Mouse (Mus musculus) midbrain, postnatal 0 days (tissue): ENCODE results near the gene Hbp1. TPM values are rescaled to one million over a fixed set of nuclear protein-coding genes. Genes with fewer than 3 reads are reported as not detected.

ENCODE experiments used
- ATAC-seq: fragments of 200-750 bp; cut with Nextera tagmentation; 2 replicates; pipeline ENCODE4 v1.8.0; 2017; ENCODE audit warnings: moderate number of reproducible peaks, mild to moderate bottlenecking, moderate TSS enrichment, moderate library complexity; ENCODE audit not compliant: low FRiP score
- DNase-seq: peaks from one replicate; pipeline ENCODE4 v3.0.0-alpha.2; 2015; ENCODE audit warnings: low spot score
- H3K27ac ChIP-seq: fragments of 300-500 bp; sonication (generic); 2 replicates; pipeline ENCODE4 v1.5.1; 2014; ENCODE audit warnings: low read depth, mild to moderate bottlenecking, low read length, mixed read lengths
- H3K27me3 ChIP-seq: fragments of 300-500 bp; sonication (generic); 2 replicates; pipeline ENCODE4 v1.6.1; 2014; ENCODE audit warnings: low read length, control low read depth, mixed read lengths; ENCODE audit not compliant: insufficient read depth
- H3K36me3 ChIP-seq: fragments of 300-500 bp; sonication (generic); 2 replicates; pipeline ENCODE4 v1.6.1; 2014; ENCODE audit warnings: low read length, control low read depth, mixed read lengths; ENCODE audit not compliant: insufficient read depth
- H3K4me1 ChIP-seq: fragments of 300-500 bp; sonication (generic); 2 replicates; pipeline ENCODE4 v1.6.1; 2014; ENCODE audit warnings: mild to moderate bottlenecking, control low read depth, antibody characterized with exemption, low read length, mixed read lengths; ENCODE audit not compliant: insufficient read depth
- H3K4me2 ChIP-seq: fragments of 300-500 bp; sonication (generic); 2 replicates; pipeline ENCODE4 v1.6.1; 2014; ENCODE audit warnings: low read depth, mild to moderate bottlenecking, low read length, mixed read lengths; ENCODE audit not compliant: poor library complexity, severe bottlenecking
- H3K4me3 ChIP-seq: fragments of 300-500 bp; sonication (generic); 2 replicates; pipeline ENCODE4 v1.5.1; 2014; ENCODE audit warnings: low read depth, mild to moderate bottlenecking, low read length, moderate library complexity
- H3K9ac ChIP-seq: fragments of 300-500 bp; sonication (generic); replicated peaks from 2 replicates; pipeline ENCODE4 v1.6.1; 2014; ENCODE audit warnings: mild to moderate bottlenecking, low read length, moderate library complexity, mixed read lengths; ENCODE audit not compliant: poor library complexity, severe bottlenecking
- H3K9me3 ChIP-seq: fragments of 300-500 bp; sonication (generic); 2 replicates; pipeline ENCODE4 v1.6.1; 2016; ENCODE audit warnings: low read length, control low read depth
- CTCF ChIP-seq: IDR thresholded peaks from 2 replicates; pipeline ENCODE4 v1.5.1; 2016; ENCODE audit warnings: antibody characterized with exemption, mild to moderate bottlenecking
- WGBS: fragments of 180-500 bp; shearing (Covaris S2); extraction: QIAGEN DNeasy Blood & Tissue Kit; methylation state at CpG from one replicate; pipeline ENCODE4 v1.1.7; 2014; 5-methylcytosine and 5-hydroxymethylcytosine counted together
- polyA plus RNA-seq: library from polyadenylated mRNA; unstranded; fragments of >200 nt; fragmentation: Nextera tagmentation; extraction: Ambion mirVana; gene quantifications from 2 replicates; pipeline ENCODE4 v1.2.1, GENCODE M21; 2015
- total RNA-seq: library from RNA; depleted of rRNA; stranded (reverse); fragments of >200 nt; gene quantifications from 2 replicates; pipeline ENCODE4 v1.2.3, GENCODE M21; 2014

The Hbp1 gene
- total and polyA plus RNA-seq, 2 experiments from 2014 or later: 25.4 to 34.4 TPM

DNA sequence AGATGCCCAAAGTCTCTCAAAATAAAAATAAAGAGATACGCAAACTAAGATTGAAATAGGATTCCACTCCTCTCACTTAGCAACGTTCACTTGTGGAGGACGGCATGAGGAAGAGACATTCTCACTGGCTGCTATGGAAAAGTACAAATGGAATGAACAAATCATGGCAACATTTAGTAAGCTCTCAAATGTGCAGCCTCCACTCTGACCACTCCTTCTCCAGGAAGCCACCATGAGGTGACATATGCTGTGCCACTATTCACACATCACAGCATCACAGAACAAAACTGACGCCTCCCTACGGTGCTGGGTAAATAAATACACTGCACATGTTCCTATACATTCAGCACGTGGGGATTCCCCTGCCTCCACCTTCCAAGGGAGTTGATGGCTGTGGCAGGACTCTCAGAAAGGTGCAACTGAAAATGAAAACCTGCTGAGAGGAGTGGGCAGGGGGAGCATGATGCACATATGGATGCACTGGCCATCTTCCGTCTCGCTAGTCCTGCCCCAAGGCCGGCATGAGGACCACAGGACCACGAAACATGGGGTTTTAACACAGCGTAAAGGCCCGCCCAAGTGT is 27.4 kb upstream of the Hbp1 start:
- TF ChIP-seq CTCF: no peak
- Histone ChIP-seq H3K27me3 (no peaks in the 10 kb centered on the region), H3K27ac (no peak overlapping the region), H3K36me3 (peaks cover 3% of the 10 kb centered on the region; the same call in 1 of the 2 replicates), H3K4me1 (no peaks in the 10 kb centered on the region), H3K9ac (no peak overlapping the region), H3K4me2 (no peak overlapping the region), H3K4me3 (no peak overlapping the region), H3K9me3 (no peaks in the 10 kb centered on the region)
- WGBS: 71% methylated on average over 12 of the region's 12 CpGs
- ATAC-seq: no peak
- no peak for DNase-seq

DNA sequence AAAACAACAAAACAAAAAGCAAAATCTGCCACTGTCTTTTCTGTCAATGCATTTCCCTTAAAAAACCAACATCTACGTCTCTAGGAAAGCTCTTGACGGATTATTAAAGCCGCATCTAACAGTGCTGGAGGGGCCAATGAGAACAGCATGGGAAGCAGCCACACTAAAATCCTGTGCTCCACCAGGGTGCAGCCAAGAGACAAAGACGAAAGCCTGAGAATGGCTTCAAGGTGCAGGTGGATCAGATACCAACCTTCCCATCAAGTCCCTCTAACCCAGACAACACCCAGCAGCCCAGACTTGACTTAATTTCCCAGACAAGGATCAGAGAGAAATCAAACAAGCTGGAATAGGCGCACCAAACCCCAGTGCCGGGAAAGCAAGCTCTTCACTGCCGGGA is 26.2 kb upstream of the Hbp1 start:
- Histone ChIP-seq H3K4me3 (no peak overlapping the region), H3K4me1 (no peaks in the 10 kb centered on the region), H3K9ac (no peak overlapping the region), H3K9me3 (no peaks in the 10 kb centered on the region), H3K36me3 (peaks cover 3% of the 10 kb centered on the region; the same call in 1 of the 2 replicates), H3K4me2 (no peak overlapping the region), H3K27ac (no peak overlapping the region; the same call in 1 of the 2 replicates), H3K27me3 (no peaks in the 10 kb centered on the region)
- peak; percentile 75 for TF ChIP-seq CTCF
- DNase-seq: peak; percentile 63
- WGBS: 48% methylated on average over 7 of the region's 7 CpGs
- ATAC-seq: peak; percentile 65; the same call in 1 of the 2 replicates

DNA sequence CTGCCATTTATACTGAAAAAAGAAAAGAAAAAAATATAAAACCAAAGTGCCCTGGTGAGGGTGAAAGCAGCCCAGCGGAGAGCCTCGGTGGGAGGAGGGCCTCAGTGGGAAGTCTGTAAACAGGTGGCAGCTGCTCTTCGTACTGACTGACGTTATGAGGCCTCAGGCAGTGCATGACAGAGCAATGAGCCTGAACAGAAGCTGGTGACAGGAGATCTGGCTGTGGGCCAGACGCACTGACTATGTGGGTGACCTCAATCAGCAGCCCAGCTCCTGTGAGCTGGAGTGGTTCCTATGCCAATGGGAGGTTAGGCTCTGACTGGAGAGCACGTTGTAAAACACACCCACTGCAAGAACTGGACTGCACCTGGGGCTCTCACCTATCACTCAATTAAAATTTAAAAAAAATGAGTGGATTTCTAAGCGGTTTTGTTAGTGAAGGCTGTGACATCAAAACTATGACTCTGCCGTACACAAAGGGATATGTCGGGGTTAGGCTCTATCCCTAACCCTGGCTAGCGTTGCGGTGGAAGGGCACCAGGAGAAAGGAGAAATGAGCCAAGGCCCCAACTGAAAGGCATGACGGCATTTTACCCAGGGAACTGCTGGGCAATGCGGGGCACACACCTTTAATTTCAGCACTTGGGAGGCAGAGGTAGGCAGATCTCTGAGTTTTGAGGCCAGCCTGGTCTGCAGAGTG is 23.3 kb upstream of the Hbp1 start:
- TF ChIP-seq CTCF: no peak
- no peak overlapping the region for H3K9ac ChIP-seq
- H3K4me1 ChIP-seq: no peaks in the 10 kb centered on the region
- 64% methylated on average over 13 of the region's 13 CpGs for WGBS
- H3K4me2 ChIP-seq: no peak overlapping the region
- H3K27ac ChIP-seq: no peak overlapping the region
- no peaks in the 10 kb centered on the region for H3K9me3 ChIP-seq
- peak; percentile 82 for DNase-seq
- H3K27me3 ChIP-seq: no peaks in the 10 kb centered on the region
- H3K4me3 ChIP-seq: no peak overlapping the region
- no peak for ATAC-seq
- H3K36me3 ChIP-seq: 0 out of 2 replicates have a peak, but pooled peaks cover 5% of the 10 kb centered on the region

DNA sequence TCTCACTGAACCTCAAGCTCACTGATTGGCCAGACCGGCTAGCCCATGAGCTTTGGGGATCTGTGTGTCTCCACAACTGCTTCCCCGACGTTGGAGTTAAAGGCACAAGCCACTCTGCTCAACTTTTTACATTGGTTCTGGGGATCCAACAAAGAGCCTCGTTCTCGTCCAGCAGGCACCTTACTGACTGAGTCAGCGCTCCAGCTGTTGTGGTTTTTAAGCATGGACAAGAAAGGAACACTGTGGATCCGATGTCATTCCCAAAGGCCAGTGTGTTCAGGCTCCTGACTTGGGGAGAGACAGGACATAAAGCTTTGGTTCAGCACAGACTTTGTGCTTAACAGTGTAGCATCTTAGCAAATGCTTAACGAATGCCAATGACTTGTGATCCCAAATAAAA is 21.2 kb upstream of the Hbp1 start:
- no peaks in the 10 kb centered on the region for H3K27me3 ChIP-seq
- DNase-seq (no peak), ATAC-seq (no peak)
- H3K4me2 ChIP-seq: no peak overlapping the region
- no peak overlapping the region for H3K27ac ChIP-seq
- no peak for TF ChIP-seq CTCF
- no peaks in the 10 kb centered on the region for H3K4me1 ChIP-seq
- WGBS: 91% methylated on average over 8 of the region's 8 CpGs
- no peak overlapping the region for H3K9ac ChIP-seq
- H3K9me3 ChIP-seq: no peaks in the 10 kb centered on the region
- 0 out of 2 replicates have a peak, but pooled peaks cover 5% of the 10 kb centered on the region for H3K36me3 ChIP-seq
- no peak overlapping the region for H3K4me3 ChIP-seq

DNA sequence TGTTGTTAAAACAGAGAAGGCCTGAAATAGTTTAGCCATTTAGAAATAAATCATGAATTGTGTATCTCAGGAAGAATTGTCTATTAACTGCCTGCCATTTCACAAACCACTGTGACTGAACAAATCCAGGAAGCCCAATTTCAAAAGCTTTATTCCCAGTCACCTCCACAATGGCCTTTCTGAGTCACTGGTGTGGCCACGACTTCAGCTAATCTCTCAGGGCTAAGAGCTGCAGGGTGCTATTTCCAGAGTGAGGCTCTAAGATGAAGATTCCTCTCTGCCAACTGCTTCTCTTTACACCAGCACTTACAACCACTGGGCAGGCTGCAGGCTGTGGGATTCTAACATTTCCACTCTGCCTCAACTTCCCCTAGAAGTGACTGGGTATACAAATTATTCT is 18.8 kb upstream of the Hbp1 start:
- no peak for ATAC-seq
- no peaks in the 10 kb centered on the region for H3K4me1 ChIP-seq
- H3K4me2 ChIP-seq: no peak overlapping the region
- 0 out of 2 replicates have a peak, but pooled peaks cover 5% of the 10 kb centered on the region for H3K36me3 ChIP-seq
- TF ChIP-seq CTCF: no peak
- no peak for DNase-seq
- WGBS: 8% methylated on average over 1 of the region's 1 CpGs
- H3K4me3 ChIP-seq: no peak overlapping the region
- no peaks in the 10 kb centered on the region for H3K9me3 ChIP-seq
- H3K27me3 ChIP-seq: no peaks in the 10 kb centered on the region
- H3K9ac ChIP-seq: no peak overlapping the region
- no peak overlapping the region for H3K27ac ChIP-seq

DNA sequence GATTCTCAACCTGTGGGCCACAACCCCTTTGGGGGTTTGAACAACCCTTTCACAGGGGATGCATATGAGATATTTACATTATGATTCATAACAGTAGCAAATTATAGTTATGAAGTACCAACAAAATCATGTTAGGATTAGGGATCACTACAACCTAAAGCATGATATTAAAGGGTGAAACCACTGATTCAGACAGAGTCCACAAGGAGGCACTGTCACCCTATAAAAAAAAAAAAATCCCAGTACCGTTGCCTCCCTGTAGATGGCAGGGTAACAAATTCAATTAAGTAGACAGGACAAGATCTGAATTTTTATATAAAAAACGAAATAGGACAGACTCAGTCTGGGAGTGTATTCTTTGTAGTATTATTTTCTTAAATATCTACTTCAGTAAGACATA is 17.2 kb upstream of the Hbp1 start:
- H3K36me3 ChIP-seq: peaks cover 8% of the 10 kb centered on the region; the same call in 1 of the 2 replicates
- H3K9ac ChIP-seq: no peak overlapping the region
- H3K27me3 ChIP-seq: no peaks in the 10 kb centered on the region
- H3K4me3 ChIP-seq: no peak overlapping the region
- ATAC-seq (peak; percentile 59), DNase-seq (peak; percentile 83)
- 1% methylated on average over 2 of the region's 2 CpGs for WGBS
- no peak overlapping the region for H3K27ac ChIP-seq
- no peak overlapping the region for H3K4me2 ChIP-seq
- peak; percentile 99 for TF ChIP-seq CTCF
- H3K4me1 ChIP-seq: no peaks in the 10 kb centered on the region
- no peaks in the 10 kb centered on the region for H3K9me3 ChIP-seq
